Mouse (Mus musculus) intestine, embryonic 15.5 days (tissue): Measurements from ENCODE around the gene Itga2b. TPM values are rescaled to one million over a fixed set of nuclear protein-coding genes. Genes with fewer than 3 reads are reported as not detected.
A peak's percentile ranks its signal among the peaks of the same experiment; 100 is the strongest.

ENCODE experiments used
- ATAC-seq: fragments of 200-750 bp; cut with Nextera tagmentation; 2 replicates; pipeline ENCODE4 v1.8.0; 2017; ENCODE audit warnings: moderate TSS enrichment, moderate library complexity
- H3K27ac ChIP-seq: fragments of 300-500 bp; sonication (generic); 2 replicates; pipeline ENCODE4 v1.5.1; 2015; ENCODE audit warnings: mild to moderate bottlenecking, inconsistent platforms
- H3K27me3 ChIP-seq: fragments of 300-500 bp; sonication (generic); replicated peaks from 2 replicates; pipeline ENCODE4 v1.6.1; 2015; ENCODE audit warnings: inconsistent platforms
- H3K36me3 ChIP-seq: fragments of 300-500 bp; sonication (generic); 2 replicates; pipeline ENCODE4 v1.6.1; 2015; ENCODE audit warnings: inconsistent platforms
- H3K4me1 ChIP-seq: fragments of 300-500 bp; sonication (generic); replicated peaks from 2 replicates; pipeline ENCODE4 v1.6.1; 2015; ENCODE audit warnings: inconsistent platforms
- H3K4me2 ChIP-seq: fragments of 300-500 bp; sonication (generic); replicated peaks from 2 replicates; pipeline ENCODE4 v1.6.1; 2015; ENCODE audit warnings: mild to moderate bottlenecking, inconsistent platforms
- H3K4me3 ChIP-seq: fragments of 300-500 bp; sonication (generic); replicated peaks from 2 replicates; pipeline ENCODE4 v1.5.1; 2015; ENCODE audit warnings: inconsistent platforms
- H3K9ac ChIP-seq: fragments of 300-500 bp; sonication (generic); 2 replicates; pipeline ENCODE4 v1.6.1; 2015; ENCODE audit warnings: inconsistent platforms
- H3K9me3 ChIP-seq: fragments of 300-500 bp; sonication (generic); 2 replicates; pipeline ENCODE4 v1.6.1; 2016; ENCODE audit warnings: inconsistent platforms
- whole genome bisulfite sequencing: fragments of 180-500 bp; shearing (Covaris S2); methylation state at CpG from one replicate; pipeline ENCODE4 v1.1.7; 2015; 5-methylcytosine and 5-hydroxymethylcytosine counted together
- polyA plus RNA-seq: library from polyadenylated mRNA; unstranded; fragments of >200 nt; fragmentation: Nextera tagmentation; extraction: Ambion mirVana; gene quantifications from 2 replicates; pipeline ENCODE4 v1.2.1, GENCODE M21; 2015

Gene Itga2b
- 3.3 and 5.1 TPM in 2 replicates for polyA plus RNA-seq

DNA sequence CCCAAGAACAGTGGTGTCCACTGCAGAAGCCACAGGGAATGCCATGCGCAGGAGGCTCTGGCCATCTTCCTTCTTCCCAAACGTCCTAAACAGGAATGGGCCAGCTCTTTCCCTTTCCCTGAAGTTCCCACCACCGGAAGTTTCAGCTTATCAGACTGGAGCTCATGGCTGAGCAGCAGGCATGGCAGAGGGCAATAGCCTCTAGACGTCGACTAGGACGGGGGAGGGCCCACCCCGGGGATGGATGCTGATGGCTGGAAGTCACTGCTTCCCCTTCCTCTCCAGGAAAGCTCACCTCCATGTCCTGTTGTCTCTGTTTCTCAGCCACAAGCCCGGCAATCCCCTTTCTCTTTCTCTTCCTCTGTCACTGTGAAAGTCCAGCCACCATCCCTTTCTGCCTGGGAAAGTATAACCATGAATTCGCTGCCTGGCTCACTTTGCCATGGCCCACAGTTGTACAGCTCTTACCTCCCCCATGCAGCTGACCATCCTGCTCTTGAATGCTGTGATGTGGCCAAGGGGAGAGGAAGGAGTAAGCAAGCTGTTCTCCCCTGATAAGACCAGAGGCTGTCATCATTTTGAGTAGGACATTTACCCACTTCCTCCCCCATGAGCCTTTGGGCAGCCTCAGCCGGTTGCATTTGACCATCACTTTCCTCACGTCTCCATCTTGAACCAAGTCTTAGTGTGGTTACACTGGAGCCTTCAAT is at the start of gene Itga2b:
Itga2b (minus strand) TSS at position 475 of the 710 bp plus-strand sequence.
- Histone ChIP-seq H3K9me3 (no peaks in the 10 kb centered on the region), H3K27ac (no peak within 1 kb of the TSS), H3K27me3 (no peaks in the 10 kb centered on the region), H3K9ac (no peak within 1 kb of the TSS), H3K36me3 (no peaks in the 10 kb centered on the region), H3K4me3 (no peak within 1 kb of the TSS), H3K4me2 (no peak within 1 kb of the TSS), H3K4me1 (peaks cover 18% of the 10 kb centered on the region)
- WGBS: 64% methylated on average over 11 of the region's 11 CpGs
- no peak for ATAC-seq

DNA sequence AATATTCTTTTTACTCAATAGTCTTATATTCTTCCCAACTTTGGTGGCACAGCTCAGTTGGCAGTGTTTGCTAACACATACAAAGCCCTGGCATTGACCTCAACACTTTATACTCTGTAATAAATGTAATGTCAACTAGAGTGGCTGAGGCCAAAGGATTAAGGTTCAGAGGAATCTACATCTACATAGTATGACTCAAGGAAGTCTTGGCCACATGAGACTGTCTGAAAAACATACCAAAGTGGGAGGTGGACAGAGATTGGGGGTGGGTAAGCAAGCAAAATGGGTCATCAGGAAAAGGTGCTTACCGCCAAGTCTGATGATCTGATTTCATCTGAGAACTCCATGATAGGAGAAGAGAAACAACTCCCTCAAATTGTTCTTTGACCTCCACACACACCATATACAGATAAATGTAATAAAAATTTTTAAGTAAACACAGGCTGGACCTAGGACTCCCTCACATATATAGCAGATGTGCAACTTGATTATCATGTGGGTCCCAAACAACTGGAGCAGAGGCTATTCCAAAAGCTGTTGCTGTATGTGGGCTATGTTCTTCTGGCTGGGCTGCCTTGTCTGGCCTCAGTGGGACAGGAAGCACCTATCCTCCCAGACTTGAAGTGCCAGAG is 45.0 kb upstream of the Itga2b start:
- no peak overlapping the region for H3K9ac ChIP-seq
- no peaks in the 10 kb centered on the region; the same call in 1 of the 2 replicates for H3K4me1 ChIP-seq
- 69% methylated on average over 1 of the region's 1 CpGs for WGBS
- no peaks in the 10 kb centered on the region for H3K36me3 ChIP-seq
- H3K27me3 ChIP-seq: no peaks in the 10 kb centered on the region
- ATAC-seq: peak; percentile 87
- H3K4me3 ChIP-seq: no peak overlapping the region
- no peak overlapping the region for H3K4me2 ChIP-seq
- H3K27ac ChIP-seq: peak overlapping the region; percentile 5; the same call in 1 of the 2 replicates
- H3K9me3 ChIP-seq: no peaks in the 10 kb centered on the region

DNA sequence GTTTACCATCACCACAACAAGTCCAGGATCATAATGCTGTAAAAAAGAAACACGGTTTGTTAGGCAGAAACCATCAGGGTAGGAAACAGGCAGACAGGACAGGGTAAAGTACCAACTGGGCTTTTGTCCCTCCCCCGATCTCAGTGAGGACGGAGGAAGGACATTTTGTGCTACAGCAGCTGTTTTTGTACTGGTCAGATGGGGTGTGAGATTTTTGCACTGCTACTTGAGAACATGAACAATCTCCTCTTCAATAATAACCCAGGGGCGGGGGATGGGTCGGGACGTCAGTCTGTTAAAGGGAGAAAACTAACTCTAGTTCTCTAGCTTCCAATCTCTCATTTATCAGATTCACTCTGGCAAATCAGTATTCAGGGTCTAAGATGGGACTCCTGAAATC is 40.3 kb upstream of the Itga2b start:
- H3K27me3 ChIP-seq: no peaks in the 10 kb centered on the region
- WGBS: 78% methylated on average over 6 of the region's 6 CpGs
- no peak overlapping the region for H3K4me2 ChIP-seq
- H3K4me3 ChIP-seq: no peak overlapping the region
- no peak for ATAC-seq
- H3K27ac ChIP-seq: no peak overlapping the region
- H3K36me3 ChIP-seq: peaks cover under 1% of the 10 kb centered on the region; the same call in 1 of the 2 replicates
- no peaks in the 10 kb centered on the region for H3K9me3 ChIP-seq
- no peaks in the 10 kb centered on the region; the same call in 1 of the 2 replicates for H3K4me1 ChIP-seq
- no peak overlapping the region for H3K9ac ChIP-seq

DNA sequence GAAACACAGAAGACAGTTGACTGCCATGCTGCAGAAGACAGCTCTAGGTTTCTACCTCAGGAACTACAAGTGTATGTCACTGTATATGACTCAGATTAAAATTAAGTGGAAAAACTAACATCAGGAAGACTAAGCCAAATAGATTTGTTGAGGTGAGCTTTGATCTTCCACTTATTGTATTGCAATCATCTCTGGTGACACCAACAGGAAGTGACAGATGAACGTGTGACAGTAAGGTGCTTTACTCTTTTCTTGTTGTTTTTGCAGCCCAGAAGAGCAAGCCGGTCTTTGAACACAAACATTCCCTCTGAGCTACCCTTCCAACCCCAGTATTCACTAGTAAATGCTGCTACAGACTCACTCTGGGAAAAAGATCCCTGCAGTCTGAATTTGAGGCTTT is 26.8 kb upstream of the Itga2b start:
- 84% methylated on average over 2 of the region's 2 CpGs for WGBS
- Histone ChIP-seq H3K9me3 (no peaks in the 10 kb centered on the region), H3K4me2 (no peak overlapping the region), H3K27me3 (no peaks in the 10 kb centered on the region), H3K9ac (no peak overlapping the region), H3K27ac (no peak overlapping the region), H3K4me3 (no peak overlapping the region), H3K36me3 (peaks cover 10% of the 10 kb centered on the region), H3K4me1 (no peaks in the 10 kb centered on the region)
- ATAC-seq: no peak

DNA sequence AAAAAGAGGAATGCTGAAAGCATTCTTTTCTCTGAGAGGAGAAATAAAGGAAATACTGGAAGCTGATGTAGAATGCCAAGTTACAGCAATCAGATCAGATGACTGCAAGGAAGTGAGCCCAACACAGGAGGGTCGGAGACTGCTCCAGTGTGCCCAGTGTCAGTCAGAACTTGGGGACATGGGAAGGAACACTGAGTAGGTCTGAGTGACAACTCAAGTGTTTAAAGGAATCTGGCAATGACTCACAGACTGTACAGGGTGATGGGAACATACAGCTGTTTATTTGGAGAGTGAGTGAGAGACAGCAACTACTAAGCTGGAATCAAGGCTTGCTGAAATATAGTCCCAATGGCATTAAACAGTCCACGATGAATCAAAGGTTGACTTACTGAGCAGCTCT is 26.3 kb upstream of the Itga2b start:
- no peak overlapping the region for H3K4me2 ChIP-seq
- no peak overlapping the region for H3K27ac ChIP-seq
- H3K9me3 ChIP-seq: no peaks in the 10 kb centered on the region
- H3K9ac ChIP-seq: no peak overlapping the region
- no peaks in the 10 kb centered on the region for H3K4me1 ChIP-seq
- no peak for ATAC-seq
- 94% methylated on average over 2 of the region's 2 CpGs for WGBS
- no peaks in the 10 kb centered on the region for H3K27me3 ChIP-seq
- no peak overlapping the region for H3K4me3 ChIP-seq
- H3K36me3 ChIP-seq: peaks cover 10% of the 10 kb centered on the region

DNA sequence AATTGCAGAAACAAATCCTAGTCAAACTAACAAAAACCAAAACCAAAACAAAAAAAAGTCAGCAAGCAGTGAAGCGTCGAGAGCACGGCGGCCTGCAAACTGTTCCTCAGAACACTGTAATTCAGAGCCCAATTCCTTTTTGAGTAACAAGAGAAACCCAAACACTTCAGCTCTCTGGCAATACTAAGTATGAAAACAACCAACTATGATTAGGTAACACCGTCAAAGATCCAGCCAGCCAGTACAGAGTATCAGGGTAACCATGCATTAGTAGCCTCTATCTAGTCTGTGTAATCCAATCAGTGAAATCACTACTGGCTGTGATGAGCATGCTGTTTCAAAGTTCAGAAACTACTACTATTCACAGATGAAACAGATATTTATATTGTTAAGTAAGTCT is 25.8 kb upstream of the Itga2b start:
- 96% methylated on average over 5 of the region's 5 CpGs for WGBS
- H3K36me3 ChIP-seq: peaks cover 10% of the 10 kb centered on the region
- H3K4me2 ChIP-seq: no peak overlapping the region
- ATAC-seq: no peak
- no peak overlapping the region for H3K4me3 ChIP-seq
- H3K27me3 ChIP-seq: no peaks in the 10 kb centered on the region
- H3K27ac ChIP-seq: no peak overlapping the region
- H3K9ac ChIP-seq: no peak overlapping the region
- H3K4me1 ChIP-seq: no peaks in the 10 kb centered on the region
- no peaks in the 10 kb centered on the region for H3K9me3 ChIP-seq

DNA sequence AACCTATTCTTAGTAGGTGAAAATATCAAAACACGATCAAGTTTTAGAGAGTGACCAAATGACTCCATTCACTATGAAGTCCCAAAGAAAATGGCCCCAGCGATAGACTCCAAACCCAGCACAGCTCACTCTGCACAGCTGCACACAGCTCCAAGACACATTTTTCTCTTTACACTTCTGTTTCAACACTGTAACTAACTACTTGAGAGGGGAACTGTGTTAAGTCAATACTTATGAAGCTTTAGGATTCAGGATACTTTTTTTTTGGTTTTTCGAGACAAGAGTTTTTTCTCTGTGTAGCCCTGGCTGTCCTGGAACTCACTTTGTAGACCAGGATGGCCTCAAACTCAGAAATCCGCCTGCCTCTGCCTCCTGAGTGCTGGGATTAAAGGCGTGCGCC is 25.2 kb upstream of the Itga2b start:
- no peak for ATAC-seq
- 95% methylated on average over 6 of the region's 6 CpGs for WGBS
- H3K27me3 ChIP-seq: no peaks in the 10 kb centered on the region
- H3K9ac ChIP-seq: no peak overlapping the region
- no peak overlapping the region for H3K4me2 ChIP-seq
- no peaks in the 10 kb centered on the region for H3K4me1 ChIP-seq
- H3K4me3 ChIP-seq: no peak overlapping the region
- no peak overlapping the region for H3K27ac ChIP-seq
- H3K9me3 ChIP-seq: no peaks in the 10 kb centered on the region
- peaks cover 10% of the 10 kb centered on the region; the same call in 1 of the 2 replicates for H3K36me3 ChIP-seq

DNA sequence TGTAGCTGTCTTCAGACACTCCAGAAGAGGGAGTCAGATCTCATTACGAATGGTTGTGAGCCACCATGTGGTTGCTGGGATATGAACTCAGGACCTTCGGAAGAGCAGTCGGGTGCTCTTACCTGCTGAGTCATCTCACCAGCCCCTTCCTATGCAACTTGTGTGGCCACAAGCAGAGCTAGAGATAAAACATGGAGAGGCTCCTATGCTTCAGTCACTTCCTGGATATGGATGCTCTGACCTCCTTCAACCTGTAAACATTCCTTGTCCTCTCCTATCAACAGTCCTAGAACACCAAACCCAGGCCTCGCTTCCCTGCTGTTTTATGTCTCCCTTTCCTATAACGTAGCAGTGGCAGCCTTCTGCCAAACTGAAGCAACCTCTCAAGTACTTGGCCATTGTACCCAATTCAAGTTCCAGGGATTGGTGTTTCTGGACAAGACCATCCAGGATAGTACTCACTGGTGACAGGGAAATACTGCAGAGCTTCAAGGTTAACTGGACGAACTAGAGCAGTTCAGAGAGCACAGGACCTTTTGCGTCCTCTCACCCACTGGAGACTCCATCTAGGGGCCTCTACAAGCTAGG is 24.2 kb upstream of the Itga2b start:
- 82% methylated on average over 7 of the region's 7 CpGs for WGBS
- Histone ChIP-seq H3K9me3 (no peaks in the 10 kb centered on the region), H3K4me2 (no peak overlapping the region), H3K27me3 (no peaks in the 10 kb centered on the region), H3K4me1 (no peaks in the 10 kb centered on the region), H3K9ac (no peak overlapping the region), H3K27ac (no peak overlapping the region), H3K36me3 (0 out of 2 replicates have a peak, but pooled peaks cover 6% of the 10 kb centered on the region), H3K4me3 (no peak overlapping the region)
- ATAC-seq: no peak

DNA sequence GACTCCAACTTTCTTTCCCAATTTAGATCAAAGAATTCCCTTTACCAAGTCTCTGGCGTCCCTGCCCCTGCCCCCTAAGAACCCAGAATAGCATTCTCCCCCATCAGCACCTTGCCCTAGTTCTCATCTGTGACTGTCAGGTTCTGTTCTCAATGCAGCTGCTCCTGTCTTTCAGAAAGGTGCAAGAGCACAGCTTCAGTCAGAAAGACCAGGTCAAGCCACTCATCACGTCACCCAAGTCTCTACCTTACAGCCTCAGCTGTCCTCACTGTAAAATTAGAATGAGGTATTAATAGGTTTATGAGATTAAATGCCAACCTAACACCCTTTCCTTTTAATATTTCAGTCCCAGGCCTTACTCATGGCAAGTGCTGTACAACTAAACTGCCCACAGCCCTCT is 23.3 kb upstream of the Itga2b start:
- Histone ChIP-seq H3K4me1 (no peaks in the 10 kb centered on the region), H3K27me3 (no peaks in the 10 kb centered on the region), H3K9ac (no peak overlapping the region), H3K36me3 (0 out of 2 replicates have a peak, but pooled peaks cover 3% of the 10 kb centered on the region), H3K4me2 (no peak overlapping the region), H3K4me3 (no peak overlapping the region), H3K9me3 (no peaks in the 10 kb centered on the region), H3K27ac (no peak overlapping the region)
- 91% methylated on average over 2 of the region's 2 CpGs for WGBS
- ATAC-seq: no peak

DNA sequence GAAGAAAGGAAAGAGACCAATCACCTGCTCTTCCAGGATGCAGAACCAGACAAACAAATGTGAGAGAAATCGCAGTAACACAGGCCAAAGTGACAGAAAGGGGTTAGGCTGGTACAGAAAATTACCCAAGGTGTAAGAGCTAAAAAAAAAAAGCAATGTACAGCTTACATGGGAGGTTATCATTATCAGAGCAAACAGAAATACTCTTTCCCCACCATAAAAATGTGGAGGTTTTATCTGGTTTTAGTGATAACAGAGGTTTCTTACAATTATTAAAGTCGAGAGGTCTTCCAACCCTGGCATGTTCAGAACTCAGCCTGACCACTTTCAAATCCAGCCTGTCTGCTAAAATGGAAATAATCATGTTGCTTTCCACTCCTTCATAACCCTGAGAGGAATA is 18.0 kb upstream of the Itga2b start:
- Histone ChIP-seq H3K4me1 (no peaks in the 10 kb centered on the region), H3K27ac (no peak overlapping the region), H3K9ac (no peak overlapping the region), H3K4me3 (no peak overlapping the region), H3K9me3 (no peaks in the 10 kb centered on the region), H3K4me2 (no peak overlapping the region), H3K27me3 (no peaks in the 10 kb centered on the region), H3K36me3 (peaks cover 5% of the 10 kb centered on the region; the same call in 1 of the 2 replicates)
- ATAC-seq: no peak
- 64% methylated on average over 2 of the region's 2 CpGs for WGBS

DNA sequence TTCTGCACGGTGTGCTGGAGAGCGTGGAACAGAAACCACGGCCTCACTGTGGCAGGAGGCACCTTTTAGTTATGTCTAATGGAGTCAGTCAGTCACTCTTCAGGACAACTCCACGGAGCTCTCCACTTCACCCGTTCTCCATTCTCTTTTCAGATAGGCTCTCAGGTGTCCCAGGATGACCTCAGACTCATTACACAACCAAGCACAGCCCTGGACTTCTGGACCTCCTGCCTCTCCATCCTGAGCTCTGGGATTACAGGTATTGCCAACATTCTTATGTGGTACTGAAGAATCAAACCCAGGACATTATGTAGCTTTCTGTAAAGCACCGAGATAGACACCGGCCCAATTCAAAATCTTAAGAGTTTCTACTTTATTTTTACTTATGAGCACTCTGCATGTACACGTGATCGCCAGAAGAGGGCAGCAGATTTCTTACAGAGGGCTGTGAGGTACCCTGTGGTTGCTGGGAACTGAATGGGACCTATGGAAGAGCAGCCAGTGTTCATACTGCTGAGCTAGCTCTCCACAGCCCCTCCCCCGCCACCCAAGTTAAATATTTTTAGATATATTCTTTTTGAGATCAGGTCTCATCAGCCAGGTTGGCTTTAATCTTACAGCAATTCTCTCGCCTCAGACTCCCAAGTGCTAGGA is 16.9 kb upstream of the Itga2b start:
- no peak overlapping the region for H3K27ac ChIP-seq
- H3K27me3 ChIP-seq: no peaks in the 10 kb centered on the region
- H3K36me3 ChIP-seq: peaks cover 3% of the 10 kb centered on the region; the same call in 1 of the 2 replicates
- no peak overlapping the region for H3K4me2 ChIP-seq
- 69% methylated on average over 11 of the region's 11 CpGs for whole genome bisulfite sequencing
- H3K9me3 ChIP-seq: no peaks in the 10 kb centered on the region
- no peaks in the 10 kb centered on the region for H3K4me1 ChIP-seq
- no peak overlapping the region for H3K9ac ChIP-seq
- ATAC-seq: peak; percentile 71; the same call in 1 of the 2 replicates
- H3K4me3 ChIP-seq: no peak overlapping the region

DNA sequence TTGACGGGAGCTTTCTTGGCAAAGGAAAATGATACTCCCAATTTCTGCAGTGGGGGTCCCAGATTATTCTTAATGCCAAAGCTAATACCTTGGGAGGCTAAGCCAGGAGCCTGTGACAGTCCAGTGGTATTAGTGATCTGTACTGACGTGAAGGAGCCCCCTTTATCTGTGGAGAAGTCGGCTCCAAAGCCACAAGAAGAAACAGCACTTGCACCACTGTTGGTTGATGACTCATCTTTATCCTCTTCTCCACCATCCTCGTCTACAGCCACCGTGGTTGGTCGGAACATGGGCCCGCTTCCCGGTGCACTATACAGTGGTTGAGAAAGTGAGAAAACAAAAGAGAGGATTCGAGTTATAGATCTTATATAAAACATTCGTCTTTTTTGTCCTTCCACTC is 11.9 kb upstream of the Itga2b start:
- peaks cover 40% of the 10 kb centered on the region for H3K36me3 ChIP-seq
- H3K4me3 ChIP-seq: no peak overlapping the region
- WGBS: 93% methylated on average over 10 of the region's 10 CpGs
- no peak overlapping the region for H3K27ac ChIP-seq
- H3K4me2 ChIP-seq: no peak overlapping the region
- H3K27me3 ChIP-seq: no peaks in the 10 kb centered on the region
- no peak overlapping the region for H3K9ac ChIP-seq
- H3K9me3 ChIP-seq: no peaks in the 10 kb centered on the region
- H3K4me1 ChIP-seq: no peaks in the 10 kb centered on the region
- no peak for ATAC-seq
